Mouse (Mus musculus): ENCODE measurements around the gene Ptges2.

DNA sequence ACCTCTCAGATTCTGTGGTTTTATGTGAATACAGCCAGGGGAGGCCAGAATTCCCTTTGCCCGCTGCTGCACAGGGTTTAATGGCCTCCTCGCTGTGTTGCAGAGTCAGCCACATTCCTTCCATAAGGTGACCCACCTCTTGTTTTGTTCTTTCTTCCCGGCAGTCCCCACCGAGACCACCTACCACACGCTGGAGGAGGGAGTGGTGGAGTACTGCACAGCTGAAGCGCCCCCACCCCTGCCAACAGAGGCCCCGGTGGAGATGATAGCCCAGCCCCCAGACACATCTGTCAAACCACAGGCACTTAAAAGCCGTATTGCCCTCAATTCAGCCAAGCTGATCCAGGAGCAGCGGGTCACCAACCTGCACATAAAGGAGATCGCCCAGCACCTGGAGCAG lies 58.9 kb downstream of the Ptges2 start:
- no peak for TF ChIP-seq CTCF (IDR thresholded peaks at IDR 0.05; ENCODE audit: control insufficient read depth, insufficient read depth, low read length)
- TF ChIP-seq POLR2A (IDR thresholded peaks at IDR 0.05; ENCODE audit: borderline replicate concordance, control insufficient read depth, low read depth, low read length) = no peak
